Mouse (Mus musculus): ENCODE data around the gene Mtmr2.

The Mtmr2 gene

DNA sequence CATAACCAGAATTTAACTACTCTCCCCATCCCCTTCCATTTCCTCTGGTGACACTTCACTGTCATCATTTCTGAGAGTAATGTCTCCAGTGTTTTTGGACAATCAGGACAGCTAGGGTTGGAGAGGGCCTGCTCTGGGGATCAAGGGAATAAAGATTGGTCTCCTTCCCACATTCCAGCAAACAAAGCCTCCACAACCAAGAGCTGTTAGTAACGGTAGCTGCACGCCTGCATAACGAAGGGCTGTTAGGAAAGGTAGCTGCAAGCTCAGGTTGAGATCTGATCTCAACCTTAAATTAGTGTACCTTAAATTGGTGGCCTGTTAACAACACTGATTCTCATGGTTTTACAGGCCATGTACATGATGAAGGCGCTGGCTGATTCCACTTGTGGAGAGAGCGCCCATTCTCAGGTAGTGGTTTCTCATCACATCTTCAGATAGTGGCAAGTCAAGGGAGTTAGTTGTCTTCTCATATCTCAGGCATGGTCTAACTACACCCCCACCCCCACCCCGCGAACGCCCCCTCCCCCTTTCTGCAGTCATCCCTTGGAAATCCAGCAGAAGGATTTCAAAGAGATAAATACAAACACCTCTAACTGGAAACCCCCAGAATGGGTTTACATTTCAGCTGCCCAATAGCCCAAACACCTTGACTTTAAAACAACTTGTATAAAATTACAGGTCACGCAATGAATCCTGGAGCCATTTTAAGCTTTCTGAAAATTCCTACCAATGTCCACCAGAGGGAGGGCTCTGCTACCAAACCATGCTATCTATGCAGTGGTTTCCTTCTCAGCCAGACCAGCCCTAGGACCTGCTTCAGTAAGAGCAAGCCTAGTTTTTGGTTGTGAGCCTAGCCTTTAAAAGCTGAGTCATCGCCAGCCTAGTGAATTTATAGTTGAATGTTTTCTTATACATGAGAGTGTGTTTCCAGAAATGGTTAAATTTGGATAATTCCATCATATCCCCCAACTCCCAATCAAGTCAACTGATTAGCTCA lies 100.6 kb downstream of the Mtmr2 start:
- POLR2A ChIA-PET, result interaction anchor here (0.6 to 15.2 kb wide), 10 partner anchors 21 to 652 kb away, joined by 3 to 185 read pairs (median 4); partner anchors contain the start of genes Cep57 (in 3 of the 4), Fam76b (in 3 of the 4), Cwc15 (in 2 of the 4) and Kdm4d (in 1 of the 4)

GRCm38 (mm10) chr9:13853876-13854275 lies 105.7 kb downstream of the Mtmr2 start:
- POLR2A ChIA-PET, result interaction anchor here in 1 of 4 experiments (0.6 to 1.9 kb wide), 3 partner anchors 11 to 179 kb away, joined by 3 to 6 read pairs (median 4); partner anchors contain the start of genes Cep57 and Fam76b

More for the DNA sequence above, 100.6 kb downstream of the Mtmr2 start:
- CTCF ChIA-PET, result interaction anchor here (0.5 to 1.6 kb wide), 15 partner anchors 18 to 543 kb away, joined by 3 to 6 read pairs (median 3); partner anchors contain the start of genes Fam76b (in 2 of the 4) and Cep57 (in 1 of the 4)

More at GRCm38 (mm10) chr9:13853876-13854275, 105.7 kb downstream of the Mtmr2 start:
- CTCF ChIA-PET, result interaction anchor here in 1 of 4 experiments (0.8 kb wide), 1 partner anchor 226 kb away, joined by 3 read pairs; no protein-coding TSS in a partner anchor
